Mouse (Mus musculus) forebrain, embryonic 12.5 days (tissue): ENCODE data around the gene Fnbp1l. TPM values are rescaled to one million over a fixed set of nuclear protein-coding genes. Genes with fewer than 3 reads are reported as not detected.
A peak's percentile ranks its signal among the peaks of the same experiment; 100 is the strongest.

ENCODE experiments used
- ATAC-seq: fragments of 200-750 bp; cut with Nextera tagmentation; 2 replicates; pipeline ENCODE4 v1.8.0; 2017; ENCODE audit warnings: moderate TSS enrichment; ENCODE audit not compliant: low FRiP score
- H3K27ac ChIP-seq: fragments of 300-500 bp; sonication (generic); 2 replicates; pipeline ENCODE4 v1.5.1; 2016; ENCODE audit warnings: mild to moderate bottlenecking
- H3K27me3 ChIP-seq: fragments of 300-500 bp; sonication (generic); 2 replicates; pipeline ENCODE4 v1.6.1; 2016; ENCODE audit warnings: mild to moderate bottlenecking
- H3K36me3 ChIP-seq: fragments of 300-500 bp; sonication (generic); replicated peaks from 2 replicates; pipeline ENCODE4 v1.6.1; 2016; ENCODE audit warnings: mild to moderate bottlenecking
- H3K4me1 ChIP-seq: fragments of 300-500 bp; sonication (generic); 2 replicates; pipeline ENCODE4 v1.6.1; 2016
- H3K4me2 ChIP-seq: fragments of 300-500 bp; sonication (generic); 2 replicates; pipeline ENCODE4 v1.6.1; 2016; ENCODE audit warnings: mild to moderate bottlenecking, moderate library complexity
- H3K4me3 ChIP-seq: fragments of 300-500 bp; sonication (generic); replicated peaks from 2 replicates; pipeline ENCODE4 v1.5.1; 2016; ENCODE audit warnings: mild to moderate bottlenecking
- H3K9ac ChIP-seq: fragments of 300-500 bp; sonication (generic); 2 replicates; pipeline ENCODE4 v1.6.1; 2016; ENCODE audit warnings: mild to moderate bottlenecking
- H3K9me3 ChIP-seq: fragments of 300-500 bp; sonication (generic); 2 replicates; pipeline ENCODE4 v1.6.1; 2016
- WGBS: fragments of 180-500 bp; shearing (Covaris S2); methylation state at CpG from one replicate; pipeline ENCODE4 v1.1.7; 2016; 5-methylcytosine and 5-hydroxymethylcytosine counted together
- polyA plus RNA-seq: library from polyadenylated mRNA; unstranded; fragments of >200 nt; fragmentation: Nextera tagmentation; extraction: Ambion mirVana; gene quantifications from 2 replicates; pipeline ENCODE4 v1.2.1, GENCODE M21; 2016

Gene Fnbp1l
- polyA plus RNA-seq, 1 experiment from 2014 or later, result 133 TPM

GRCm38 (mm10) chr3:122517726-122518125, 101.8 kb downstream of the Fnbp1l start:
- Histone ChIP-seq H3K4me3 (no peak overlapping the region), H3K27ac (no peak overlapping the region; the same call in 1 of the 2 replicates), H3K27me3 (no peaks in the 10 kb centered on the region), H3K36me3 (peaks cover 4% of the 10 kb centered on the region), H3K4me1 (peaks cover 15% of the 10 kb centered on the region), H3K9ac (no peak overlapping the region), H3K9me3 (no peaks in the 10 kb centered on the region), H3K4me2 (no peak overlapping the region)
- WGBS, result 74% methylated on average over 4 of the region's 4 CpGs
- ATAC-seq, result no peak

- Histone ChIP-seq H3K9me3 (no peaks in the 10 kb centered on the region), H3K4me2 (no peak overlapping the region), H3K4me3 (no peak overlapping the region), H3K27me3 (no peaks in the 10 kb centered on the region), H3K9ac (no peak overlapping the region), H3K4me1 (peaks cover 15% of the 10 kb centered on the region), H3K27ac (no peak overlapping the region), H3K36me3 (peaks cover 10% of the 10 kb centered on the region)
- 93% methylated on average over 3 of the region's 3 CpGs for WGBS
- no peak for ATAC-seq
Observed at GRCm38 (mm10) chr3:122516327-122516695, 103.2 kb downstream of the Fnbp1l start.

- no peak for ATAC-seq
- Histone ChIP-seq H3K4me3 (no peak overlapping the region), H3K4me2 (no peak overlapping the region), H3K36me3 (peaks cover 10% of the 10 kb centered on the region), H3K9me3 (no peaks in the 10 kb centered on the region), H3K27me3 (no peaks in the 10 kb centered on the region), H3K9ac (no peak overlapping the region), H3K4me1 (peaks cover 15% of the 10 kb centered on the region), H3K27ac (no peak overlapping the region)
- WGBS, result 81% methylated on average over 6 of the region's 6 CpGs
Observed at GRCm38 (mm10) chr3:122515568-122516326, 103.8 kb downstream of the Fnbp1l start.

GRCm38 (mm10) chr3:122512725-122513375, 106.7 kb downstream of the Fnbp1l start:
- H3K9ac ChIP-seq, result no peak overlapping the region
- no peaks in the 10 kb centered on the region for H3K9me3 ChIP-seq
- H3K4me1 ChIP-seq, result no peaks in the 10 kb centered on the region
- ATAC-seq, result no peak
- WGBS, result 95% methylated on average over 16 of the region's 16 CpGs
- no peak overlapping the region for H3K4me2 ChIP-seq
- H3K27ac ChIP-seq, result no peak overlapping the region
- no peak overlapping the region for H3K4me3 ChIP-seq
- H3K27me3 ChIP-seq, result no peaks in the 10 kb centered on the region
- H3K36me3 ChIP-seq, result peaks cover 10% of the 10 kb centered on the region

- H3K4me1 ChIP-seq, result no peaks in the 10 kb centered on the region
- ATAC-seq, result no peak
- H3K9ac ChIP-seq, result no peak overlapping the region
- H3K9me3 ChIP-seq, result no peaks in the 10 kb centered on the region
- H3K27me3 ChIP-seq, result no peaks in the 10 kb centered on the region
- no peak overlapping the region for H3K4me2 ChIP-seq
- no peak overlapping the region for H3K27ac ChIP-seq
- peaks cover 10% of the 10 kb centered on the region for H3K36me3 ChIP-seq
- H3K4me3 ChIP-seq, result no peak overlapping the region
- WGBS, result 92% methylated on average over 14 of the region's 14 CpGs
Observed at GRCm38 (mm10) chr3:122511721-122512619, 107.5 kb downstream of the Fnbp1l start.

- 80% methylated on average over 10 of the region's 10 CpGs for WGBS
Observed at GRCm38 (mm10) chr3:122510932-122511331, 108.6 kb downstream of the Fnbp1l start.

GRCm38 (mm10) chr3:122510240-122510750, 109.2 kb downstream of the Fnbp1l start:
- Histone ChIP-seq H3K36me3 (peaks cover 10% of the 10 kb centered on the region), H3K4me3 (no peak overlapping the region), H3K4me2 (no peak overlapping the region), H3K9ac (no peak overlapping the region), H3K27me3 (no peaks in the 10 kb centered on the region), H3K27ac (no peak overlapping the region), H3K4me1 (no peaks in the 10 kb centered on the region), H3K9me3 (no peaks in the 10 kb centered on the region)
- ATAC-seq, result no peak
- WGBS, result 91% methylated on average over 14 of the region's 14 CpGs

More at GRCm38 (mm10) chr3:122510932-122511331, 108.6 kb downstream of the Fnbp1l start:
- ATAC-seq, result no peak
- no peaks in the 10 kb centered on the region for H3K4me1 ChIP-seq
- no peak overlapping the region for H3K27ac ChIP-seq
- no peak overlapping the region for H3K4me2 ChIP-seq
- H3K9me3 ChIP-seq, result no peaks in the 10 kb centered on the region
- H3K36me3 ChIP-seq, result peaks cover 10% of the 10 kb centered on the region
- no peaks in the 10 kb centered on the region for H3K27me3 ChIP-seq
- H3K9ac ChIP-seq, result no peak overlapping the region
- H3K4me3 ChIP-seq, result no peak overlapping the region

- H3K9ac ChIP-seq, result no peak overlapping the region
- WGBS, result 78% methylated on average over 11 of the region's 11 CpGs
- no peak overlapping the region for H3K4me2 ChIP-seq
Observed at GRCm38 (mm10) chr3:122509534-122510239, 109.8 kb downstream of the Fnbp1l start.

GRCm38 (mm10) chr3:122509084-122509483, 110.4 kb downstream of the Fnbp1l start:
- Histone ChIP-seq H3K27me3 (no peaks in the 10 kb centered on the region), H3K9me3 (no peaks in the 10 kb centered on the region), H3K36me3 (peaks cover 10% of the 10 kb centered on the region), H3K9ac (no peak overlapping the region), H3K4me1 (no peaks in the 10 kb centered on the region), H3K27ac (no peak overlapping the region), H3K4me2 (no peak overlapping the region), H3K4me3 (no peak overlapping the region)
- ATAC-seq, result peak; percentile 83
- 44% methylated on average over 5 of the region's 5 CpGs for WGBS

More at GRCm38 (mm10) chr3:122509534-122510239, 109.8 kb downstream of the Fnbp1l start:
- Histone ChIP-seq H3K9me3 (no peaks in the 10 kb centered on the region), H3K27me3 (no peaks in the 10 kb centered on the region), H3K36me3 (peaks cover 10% of the 10 kb centered on the region), H3K4me1 (no peaks in the 10 kb centered on the region), H3K27ac (no peak overlapping the region), H3K4me3 (no peak overlapping the region)
- no peak for ATAC-seq

- Histone ChIP-seq H3K36me3 (peaks cover 7% of the 10 kb centered on the region), H3K4me2 (no peak overlapping the region), H3K4me1 (no peaks in the 10 kb centered on the region), H3K27ac (no peak overlapping the region), H3K9ac (no peak overlapping the region), H3K9me3 (no peaks in the 10 kb centered on the region), H3K27me3 (no peaks in the 10 kb centered on the region), H3K4me3 (no peak overlapping the region)
- no peak for ATAC-seq
- WGBS, result 96% methylated on average over 14 of the region's 14 CpGs
Observed at GRCm38 (mm10) chr3:122507826-122508225, 111.7 kb downstream of the Fnbp1l start.

- Histone ChIP-seq H3K4me1 (peaks cover 4% of the 10 kb centered on the region; the same call in 1 of the 2 replicates), H3K4me3 (no peak overlapping the region), H3K4me2 (no peak overlapping the region), H3K27ac (no peak overlapping the region), H3K27me3 (no peaks in the 10 kb centered on the region), H3K9me3 (no peaks in the 10 kb centered on the region), H3K36me3 (no peaks in the 10 kb centered on the region), H3K9ac (no peak overlapping the region)
- 88% methylated on average over 10 of the region's 10 CpGs for WGBS
- no peak for ATAC-seq
Observed at GRCm38 (mm10) chr3:122506343-122506916, 113.1 kb downstream of the Fnbp1l start.
